Mouse (Mus musculus) kidney, postnatal 25 days (tissue): ENCODE results near the gene Iqck.

ENCODE experiments used
- DNase-seq, 2 experiments: peaks; one replicate each; pipeline ENCODE4 v3.0.0; 2021; ENCODE audit warnings: mixed read lengths in 2 of 2

Iqck gene

GRCm38 (mm10) chr7:118851571-118851970 lies 4.0 kb upstream of the Iqck start:
- no peak for DNase-seq

GRCm38 (mm10) chr7:118852611-118853010 lies 2.9 kb upstream of the Iqck start:
- DNase-seq: no peak

GRCm38 (mm10) chr7:118854606-118855005 lies 946 bp upstream of the Iqck start:
- DNase-seq: no peak

GRCm38 (mm10) chr7:118855877-118856304 lies 339 bp downstream of the Iqck start, which contains the start of gene Knop1:
Gene Knop1 (minus strand): TSS chr7:118856254.
- DNase-seq: no peak

GRCm38 (mm10) chr7:118858640-118859039 lies 3.1 kb downstream of the Iqck start:
- DNase-seq: no peak

- DNase-seq: no peak
These were observed 9.8 kb downstream of the Iqck start for GRCm38 (mm10) chr7:118865362-118865761.

GRCm38 (mm10) chr7:118879466-118880029 lies 24.0 kb downstream of the Iqck start:
- DNase-seq: no peak

- DNase-seq: no peak
These were observed 28.4 kb downstream of the Iqck start for GRCm38 (mm10) chr7:118883957-118884356.

GRCm38 (mm10) chr7:118884969-118885368 lies 29.4 kb downstream of the Iqck start:
- no peak for DNase-seq

- no peak for DNase-seq
These were observed 31.9 kb downstream of the Iqck start for GRCm38 (mm10) chr7:118887303-118888055.

GRCm38 (mm10) chr7:118889046-118889680 lies 33.6 kb downstream of the Iqck start:
- no peak for DNase-seq

- no peak for DNase-seq
These were observed 40.2 kb downstream of the Iqck start for GRCm38 (mm10) chr7:118895469-118896450.

GRCm38 (mm10) chr7:118898063-118898462 lies 42.5 kb downstream of the Iqck start:
- DNase-seq: no peak

GRCm38 (mm10) chr7:118900090-118900489 lies 44.5 kb downstream of the Iqck start:
- no peak for DNase-seq

- DNase-seq: peak; percentile 20 to 49
These were observed 47.4 kb downstream of the Iqck start for GRCm38 (mm10) chr7:118902944-118903343.

GRCm38 (mm10) chr7:118903879-118904278 lies 48.3 kb downstream of the Iqck start:
- no peak for DNase-seq

GRCm38 (mm10) chr7:118904530-118904929 lies 49.0 kb downstream of the Iqck start:
- no peak for DNase-seq

GRCm38 (mm10) chr7:118908961-118909515 lies 53.5 kb downstream of the Iqck start:
- DNase-seq: no peak

GRCm38 (mm10) chr7:118910464-118910863 lies 54.9 kb downstream of the Iqck start:
- no peak for DNase-seq

GRCm38 (mm10) chr7:118911170-118911569 lies 55.6 kb downstream of the Iqck start:
- DNase-seq: no peak

- DNase-seq: no peak
These were observed 56.0 kb downstream of the Iqck start for GRCm38 (mm10) chr7:118911571-118911970.

GRCm38 (mm10) chr7:118912049-118912490 lies 56.5 kb downstream of the Iqck start:
- DNase-seq: no peak
